Mouse (Mus musculus) bone marrow macrophage, adult 2 months (primary cell): ENCODE data around the gene Pim3.

ENCODE experiments used
- CTCF ChIP-seq: IDR thresholded peaks from 2 replicates; pipeline ENCODE4 v1.5.1; 2012; ENCODE audit warnings: low read depth, mild to moderate bottlenecking, low read length, moderate library complexity
- POLR2A ChIP-seq: IDR thresholded peaks from 2 replicates; pipeline ENCODE4 v1.6.1; 2012; ENCODE audit warnings: mild to moderate bottlenecking, low read depth, low read length, borderline replicate concordance

- no peak for TF ChIP-seq CTCF
- no peak for TF ChIP-seq POLR2A
Observed at GRCm38 (mm10) chr15:88868024-88868742, 6.2 kb downstream of the Pim3 start.
